Mouse (Mus musculus) urinary bladder, postnatal 25 days (tissue): Measurements from ENCODE around the gene Olfr1123.
"Not testable (repeated sequence)": the region's sequence is repeated elsewhere in the genome, so short reads cannot be mapped to it uniquely, and the experiment has no call there.

ENCODE experiments used
- DNase-seq: peaks from one replicate; pipeline ENCODE4 v3.0.0; 2022; ENCODE audit warnings: low spot score

Olfr1123 gene

GRCm38 (mm10) chr2:87416335-87416734 lies at the start of gene Olfr1123:
Gene Olfr1123, plus strand, starts transcription at chr2:87416635.
- DNase-seq, result no peak

GRCm38 (mm10) chr2:87369595-87369994 lies 46.8 kb upstream of the Olfr1123 start, which contains the start of gene Olfr1121:
Gene Olfr1121, plus strand, starts transcription at chr2:87369895.
- no peak for DNase-seq

GRCm38 (mm10) chr2:87371726-87372125 lies 44.7 kb upstream of the Olfr1123 start:
- no peak for DNase-seq

GRCm38 (mm10) chr2:87383935-87384334 lies 32.5 kb upstream of the Olfr1123 start:
- no peak for DNase-seq

- no peak for DNase-seq
These were observed 30.9 kb upstream of the Olfr1123 start, which contains the start of gene Olfr1122 for GRCm38 (mm10) chr2:87385549-87385948. Gene Olfr1122, plus strand, starts transcription at chr2:87385849.

GRCm38 (mm10) chr2:87393605-87394004 lies 22.8 kb upstream of the Olfr1123 start:
- DNase-seq, result not testable (repeated sequence)

- not testable (repeated sequence) for DNase-seq
These were observed 21.7 kb upstream of the Olfr1123 start for GRCm38 (mm10) chr2:87394686-87395085.

- DNase-seq, result no peak
These were observed 13.5 kb downstream of the Olfr1123 start, which contains the start of gene Olfr1124 for GRCm38 (mm10) chr2:87429975-87430374. Gene Olfr1124, plus strand, starts transcription at chr2:87430275.

- DNase-seq, result no peak
These were observed 21.3 kb downstream of the Olfr1123 start for GRCm38 (mm10) chr2:87437731-87438130.

GRCm38 (mm10) chr2:87453662-87454061 lies 37.2 kb downstream of the Olfr1123 start, which contains the start of gene Olfr1126:
Gene Olfr1126, plus strand, starts transcription at chr2:87453962.
- no peak for DNase-seq

GRCm38 (mm10) chr2:87461769-87462168 lies 45.3 kb downstream of the Olfr1123 start:
- DNase-seq, result no peak
